Mouse (Mus musculus) lung, postnatal 0 days (tissue): Measurements from ENCODE around the gene Pex26.

Experiments used
- CTCF ChIP-seq: IDR thresholded peaks from 2 replicates; pipeline ENCODE4 v1.5.1; 2016; ENCODE audit warnings: antibody characterized with exemption, mild to moderate bottlenecking
- EP300 ChIP-seq: IDR thresholded peaks from 2 replicates; pipeline ENCODE4 v1.6.1; 2016; ENCODE audit warnings: antibody characterized with exemption, mild to moderate bottlenecking, control low read depth

- TF ChIP-seq EP300 = peak; percentile 92
- no peak for TF ChIP-seq CTCF
These were observed 26.1 kb downstream of the Pex26 start for GRCm38 (mm10) chr6:121209584-121209983.
